Mouse (Mus musculus): ENCODE data around the gene Tmem190.
"Not testable (repeated sequence)": the region's sequence is repeated elsewhere in the genome, so short reads cannot be mapped to it uniquely, and the experiment has no call there.

Gene Tmem190

GRCm38 (mm10) chr7:4776861-4777830 lies 5.6 kb upstream of the Tmem190 start:
- DNase-seq: peak; percentile 46 to 47

DNA sequence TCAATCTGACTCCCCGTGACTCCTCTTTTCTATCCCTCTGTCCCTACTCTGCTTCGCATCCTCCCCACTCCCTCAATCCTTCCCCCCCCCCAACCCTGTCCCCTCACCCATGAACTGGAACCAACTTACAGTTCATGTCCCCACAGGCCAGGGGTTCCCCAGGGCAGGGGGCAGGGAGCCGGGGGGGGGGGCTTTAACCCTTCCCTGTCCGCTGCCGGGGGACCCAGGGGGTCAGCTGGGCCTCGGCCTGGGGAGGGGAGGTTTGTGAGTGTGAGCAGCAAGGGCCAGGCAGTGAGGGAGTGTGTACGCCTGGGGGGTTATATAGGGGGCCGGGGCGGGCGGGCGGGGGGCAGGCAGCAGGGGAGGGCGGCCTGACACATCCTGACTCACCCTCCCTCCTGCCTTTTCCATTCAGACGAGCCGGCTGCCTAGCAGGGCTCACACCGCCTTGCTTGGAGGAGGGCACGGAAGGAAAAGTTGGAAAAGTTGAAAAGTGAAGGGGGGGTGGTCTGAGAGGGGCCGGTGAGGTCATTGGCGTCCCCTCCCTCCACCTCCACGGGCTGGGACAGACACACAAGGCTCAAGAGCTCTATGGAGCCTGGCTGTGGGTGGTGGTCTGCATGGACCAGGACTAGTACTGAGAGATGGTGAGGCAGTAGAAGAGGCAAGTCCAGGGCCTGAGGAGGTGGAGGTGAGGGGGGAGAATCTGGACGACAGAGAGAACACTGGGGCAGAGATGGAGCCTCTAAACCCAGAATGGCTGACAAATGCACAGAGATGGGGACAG lies 4.7 kb upstream of the Tmem190 start:
- DNase-seq: no peak

GRCm38 (mm10) chr7:4779921-4780320 lies 2.8 kb upstream of the Tmem190 start:
- DNase-seq: no peak

GRCm38 (mm10) chr7:4782130-4782529 lies 607 bp upstream of the Tmem190 start:
- DNase-seq: no peak

DNA sequence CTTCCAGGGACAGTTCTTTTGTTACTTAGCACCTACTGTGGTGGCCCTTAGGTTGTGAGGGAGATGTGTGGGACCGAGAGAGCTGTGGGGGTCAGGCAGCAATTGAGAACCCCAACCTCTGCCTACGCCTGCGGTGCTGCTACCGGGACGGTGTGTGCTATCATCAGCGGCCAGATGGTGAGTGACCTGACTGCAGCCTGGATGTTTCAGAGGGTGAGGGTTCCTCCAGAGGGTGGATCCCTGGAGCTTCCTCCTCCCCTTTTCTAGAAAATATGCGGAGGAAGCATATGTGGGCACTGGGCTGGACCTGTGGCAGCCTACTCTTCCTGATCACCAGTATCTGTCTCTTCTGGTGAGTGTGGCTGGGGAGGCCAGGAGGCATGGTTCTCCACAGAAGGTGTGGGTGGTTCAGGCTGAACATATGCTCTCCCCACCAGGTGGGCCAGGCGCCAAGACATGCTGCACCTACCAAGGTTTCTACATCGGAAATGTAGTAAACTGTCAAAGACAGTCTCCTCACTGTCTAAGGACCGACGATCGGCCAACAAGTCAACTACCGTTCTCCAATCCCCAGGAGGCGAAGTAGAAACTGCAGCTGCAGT lies 1.0 kb downstream of the Tmem190 start:
- DNase-seq: no peak

- peak; percentile 51 to 62 for DNase-seq
Measured at GRCm38 (mm10) chr7:4788499-4789435, 6.0 kb downstream of the Tmem190 start.

DNA sequence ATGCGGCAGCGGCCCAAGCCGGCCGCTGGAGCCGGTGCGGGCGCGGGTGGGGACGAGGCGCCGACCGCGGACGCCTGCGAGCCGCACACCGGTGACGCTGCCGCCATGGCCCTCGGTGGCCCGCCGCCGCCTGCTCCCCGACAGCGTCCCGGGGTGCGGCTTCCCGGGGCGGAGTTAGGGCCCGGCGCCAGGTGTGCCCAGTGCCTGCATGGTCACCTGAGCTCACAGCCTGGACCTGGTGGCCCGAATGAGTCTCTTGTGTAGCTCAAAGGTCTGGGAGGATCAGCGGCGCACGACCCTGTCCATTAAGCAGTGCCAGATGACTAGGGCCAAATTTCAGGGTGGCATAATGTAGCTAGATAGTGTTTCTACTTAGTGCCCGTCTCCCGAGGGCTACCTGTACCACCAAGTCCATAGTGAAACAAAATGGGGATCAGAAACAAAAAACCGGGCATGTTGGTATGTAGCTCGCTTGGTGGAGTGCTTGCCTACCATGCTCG lies 6.7 kb downstream of the Tmem190 start, which contains the start of gene Tmem238:
Gene Tmem238 (minus strand): TSS at position 221 of the 500 bp plus-strand sequence.
- peak; percentile 32 to 56 for DNase-seq

DNA sequence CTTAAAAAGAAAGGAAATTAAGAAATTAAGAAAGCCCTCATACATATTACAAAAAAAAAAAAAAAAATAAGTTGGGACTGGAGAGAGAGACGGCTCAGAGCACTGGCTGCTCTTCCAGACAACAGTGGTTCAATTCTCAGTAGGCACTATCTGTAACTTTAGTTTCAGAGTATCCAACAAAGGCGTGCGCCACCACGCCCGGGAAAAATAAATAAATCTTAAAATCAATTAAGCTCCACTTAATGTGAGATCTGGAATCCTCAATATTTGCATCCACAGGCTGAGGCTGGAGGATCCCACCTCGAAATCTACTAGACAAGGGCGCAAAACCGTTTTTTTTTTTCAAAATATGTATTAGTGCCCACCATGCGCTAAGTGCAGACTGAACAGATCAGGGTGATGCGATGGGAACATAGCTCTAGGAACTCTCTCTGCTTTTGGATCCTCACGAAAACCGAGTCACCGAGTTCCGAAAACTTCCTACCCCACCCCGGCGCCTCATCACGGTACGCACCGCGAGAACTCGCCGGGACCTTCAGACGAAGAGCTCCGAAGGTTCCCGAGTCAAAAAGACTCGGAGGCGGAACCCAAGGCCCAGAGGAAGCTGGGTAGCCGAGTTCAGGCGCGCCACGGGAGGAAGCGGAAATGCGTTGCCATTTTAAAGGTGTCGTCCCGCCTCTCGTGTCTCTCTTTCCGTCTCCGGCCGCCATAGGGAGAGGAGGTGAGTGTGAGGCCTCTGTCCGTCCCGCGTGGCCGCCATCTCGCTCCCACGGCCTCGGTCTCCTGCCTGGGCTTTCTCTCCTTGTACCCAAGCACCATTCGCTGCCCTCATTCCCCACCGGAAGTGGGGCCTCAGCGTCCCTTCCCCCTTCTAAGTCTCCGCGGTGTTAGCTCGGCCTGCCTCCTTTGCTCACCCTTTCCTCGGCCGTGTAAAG lies 9.8 kb downstream of the Tmem190 start, which contains the start of gene Rpl28:
Gene Rpl28 (plus strand): TSS at position 597 of the 935 bp plus-strand sequence.
- peak; percentile 91 to 93 for DNase-seq

DNA sequence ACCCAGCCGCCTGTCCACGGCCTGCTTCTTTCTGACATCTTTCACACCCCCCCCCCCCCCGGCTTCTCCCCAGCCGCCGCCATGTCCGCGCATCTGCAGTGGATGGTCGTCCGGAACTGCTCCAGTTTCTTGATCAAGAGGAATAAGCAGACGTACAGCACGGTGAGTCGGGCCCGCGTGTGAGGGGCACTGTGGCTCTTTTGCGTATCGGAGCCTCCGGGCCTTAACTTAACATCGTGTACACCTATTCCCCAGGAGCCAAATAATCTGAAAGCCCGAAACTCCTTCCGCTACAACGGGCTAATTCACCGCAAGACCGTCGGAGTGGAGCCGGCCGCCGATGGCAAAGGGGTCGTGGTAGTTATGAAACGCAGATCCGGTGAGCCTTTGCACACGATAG lies 10.5 kb downstream of the Tmem190 start:
- peak; percentile 23 to 27 for DNase-seq

DNA sequence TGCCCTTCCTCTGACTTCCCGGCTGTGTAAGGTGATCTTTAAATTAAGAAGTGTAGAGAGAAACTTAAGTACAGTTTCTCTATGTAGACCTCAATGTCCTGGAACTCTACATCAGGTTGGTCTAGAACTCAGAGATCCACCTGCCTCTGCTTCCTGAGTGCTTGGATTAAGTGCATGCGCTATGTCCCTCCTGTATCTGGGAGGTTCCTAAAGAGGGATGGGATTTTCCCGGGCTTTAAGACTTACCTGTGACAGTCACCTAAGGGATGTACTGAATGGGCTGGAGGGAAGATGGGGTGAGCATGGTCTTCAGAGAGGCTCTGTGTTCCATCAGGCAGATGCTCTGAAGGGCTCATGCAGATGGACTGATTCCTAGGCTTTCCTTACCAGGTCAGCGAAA lies 10.9 kb downstream of the Tmem190 start:
- no peak for DNase-seq

DNA sequence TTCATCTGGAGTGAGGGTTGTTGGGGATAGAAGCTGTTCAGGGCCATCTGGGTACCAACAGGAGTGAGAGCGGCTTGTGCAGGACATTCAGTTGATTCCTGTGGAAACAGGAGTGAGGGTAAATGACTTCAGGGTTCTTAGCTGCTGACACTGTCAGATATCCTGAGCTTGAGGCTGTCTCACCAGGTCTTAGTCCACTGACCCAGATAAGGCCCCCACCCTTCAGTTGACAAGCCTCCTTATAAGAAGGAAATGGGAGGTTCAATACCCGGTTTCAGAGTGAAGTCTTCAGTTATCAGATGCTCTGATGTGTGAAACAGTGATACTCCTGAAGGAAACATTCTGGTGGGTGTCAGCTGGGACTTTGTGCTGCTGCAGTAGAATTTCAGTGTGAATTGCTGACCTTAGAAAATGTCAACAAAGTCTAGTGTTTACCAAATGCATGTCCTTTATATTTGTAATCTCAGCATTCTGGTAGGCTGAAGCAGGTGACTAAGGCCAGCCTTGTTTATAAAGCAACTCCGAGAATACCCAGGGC lies 12.0 kb downstream of the Tmem190 start:
- DNase-seq: no peak

DNA sequence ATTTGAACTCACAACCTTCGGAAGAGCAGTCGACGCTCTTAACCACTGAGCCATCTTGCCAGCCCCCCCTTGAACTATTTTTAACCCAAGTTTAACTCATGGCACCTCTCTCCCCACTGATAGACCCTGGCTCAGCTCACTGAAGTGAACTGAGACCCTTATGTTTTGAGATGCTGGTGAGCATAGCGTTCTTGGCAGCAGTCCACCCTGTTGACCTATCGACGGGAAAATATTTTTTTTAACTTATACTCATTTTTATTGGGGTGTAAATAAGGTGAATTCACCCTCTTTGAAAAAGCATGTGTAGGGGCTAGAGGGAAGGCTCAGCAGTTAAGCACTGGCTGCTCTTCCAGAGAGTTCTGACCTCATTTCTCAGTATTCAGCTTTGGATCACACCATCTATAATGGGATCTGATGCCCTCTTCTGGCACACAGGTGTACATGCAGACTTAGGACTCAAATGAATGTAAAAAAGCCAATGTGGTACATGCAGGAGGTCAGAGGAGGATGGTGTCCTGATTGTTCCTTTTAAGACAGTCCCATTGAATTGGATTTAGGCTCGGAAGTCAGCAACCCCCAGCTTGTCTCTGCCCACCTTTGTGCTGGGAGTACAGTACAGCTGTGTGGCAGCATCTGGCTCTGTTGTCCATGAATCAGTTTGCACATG lies 13.2 kb downstream of the Tmem190 start:
- DNase-seq: peak; percentile 49 to 51

GRCm38 (mm10) chr7:4802247-4802646 lies 19.5 kb downstream of the Tmem190 start:
- DNase-seq: no peak

DNA sequence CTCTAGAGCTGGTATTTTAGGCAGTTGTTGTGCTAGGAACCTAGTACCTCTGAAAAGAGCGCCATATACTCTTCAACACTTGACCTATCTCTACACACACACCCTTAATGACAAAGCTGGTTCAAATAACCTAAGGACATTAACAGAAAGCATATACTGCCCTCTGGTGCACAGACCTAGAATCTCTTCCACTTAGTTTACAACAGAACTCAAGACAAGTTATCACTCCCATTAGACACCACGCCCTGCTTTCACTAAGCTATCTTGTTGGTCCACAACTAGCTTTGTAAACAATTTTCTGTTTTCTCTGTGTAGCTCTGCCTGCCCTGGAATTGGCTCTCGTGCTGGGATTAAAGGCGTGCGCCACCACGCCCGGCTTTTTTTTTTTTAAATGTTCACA lies 24.0 kb downstream of the Tmem190 start:
- DNase-seq: peak; percentile 55 to 62

DNA sequence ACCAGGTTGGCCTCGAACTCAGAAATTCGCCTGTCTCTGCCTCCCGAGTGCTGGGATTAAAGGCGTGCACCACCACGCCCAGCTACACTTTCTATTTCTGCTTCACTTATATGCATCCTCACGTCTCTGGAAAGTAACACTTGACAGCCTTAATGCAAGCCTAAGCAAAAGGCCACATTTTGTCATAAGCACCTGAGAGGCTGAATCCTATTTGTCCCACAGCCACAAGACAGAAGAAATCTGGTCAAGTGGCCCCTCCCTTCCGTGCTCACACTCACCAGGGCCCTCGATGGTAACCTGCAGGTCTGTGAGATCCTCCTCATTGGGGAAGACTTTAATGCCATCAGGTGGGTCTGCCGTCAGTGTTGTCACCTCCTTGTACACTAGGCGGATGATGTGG lies 28.4 kb downstream of the Tmem190 start:
- not testable (repeated sequence) for DNase-seq

DNA sequence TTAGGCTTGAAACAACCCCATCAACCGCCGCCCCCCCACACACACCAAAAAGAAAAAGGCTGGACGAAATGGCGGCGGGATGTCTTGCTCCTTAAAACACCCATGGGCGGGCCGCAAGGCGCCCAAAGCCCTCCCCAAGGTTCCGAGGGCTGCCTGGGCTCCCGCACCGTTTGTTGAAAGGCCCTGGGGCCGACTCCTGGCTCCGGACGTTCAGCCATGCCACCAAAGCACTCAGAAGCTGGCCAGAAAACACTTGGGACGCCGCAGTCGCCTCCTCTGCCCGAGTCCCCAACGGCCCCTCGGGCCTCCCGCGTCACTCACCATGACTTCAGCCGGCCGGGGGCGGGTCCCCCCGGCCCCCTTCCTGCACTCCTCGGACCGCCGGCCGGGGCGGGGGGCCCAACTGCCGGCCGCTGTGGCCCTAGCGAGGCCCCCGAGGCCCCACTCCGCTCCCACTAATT lies 29.1 kb downstream of the Tmem190 start:
- DNase-seq: no peak

DNA sequence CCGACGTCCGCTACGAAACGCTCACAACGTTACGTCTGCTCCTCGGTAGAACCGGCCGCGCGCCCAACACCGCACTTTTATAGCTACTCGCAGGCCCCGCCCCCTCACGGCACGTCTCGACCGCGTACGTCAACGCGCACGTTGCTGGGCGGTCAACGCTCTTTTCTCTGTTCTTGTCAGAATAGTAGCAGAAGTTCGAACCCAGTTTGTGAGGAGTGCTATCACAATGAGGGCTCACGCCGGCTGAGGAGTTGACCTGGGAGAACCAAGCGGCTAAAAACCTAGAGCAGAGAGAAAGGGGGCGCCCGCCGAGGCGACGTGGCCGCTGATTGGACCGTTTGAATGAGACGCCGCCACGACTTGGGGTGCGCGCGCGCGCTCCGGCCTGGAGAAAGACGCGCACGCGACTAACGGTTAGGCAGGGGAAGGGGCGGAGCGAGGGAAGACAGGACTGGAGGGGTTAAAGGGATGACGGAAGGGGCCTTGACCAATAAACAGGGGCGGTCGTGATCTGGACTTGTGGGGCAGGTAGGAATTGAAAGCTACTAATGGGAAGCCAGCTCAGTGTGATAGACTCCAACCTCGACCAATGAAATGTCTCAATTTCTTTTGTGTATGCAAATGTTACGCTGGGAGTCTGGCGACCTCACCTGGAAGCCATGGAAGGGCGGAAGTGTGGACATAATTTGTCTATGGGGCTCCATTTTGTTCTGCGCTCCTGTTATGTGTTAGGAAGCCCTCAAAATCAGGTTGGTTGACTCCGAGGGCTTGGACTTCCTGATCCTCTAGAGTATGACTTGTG lies 29.8 kb downstream of the Tmem190 start, which contains the start of gene Ube2s:
Gene Ube2s (minus strand): TSS at position 288 of the 802 bp plus-strand sequence.
- peak; percentile 98 for DNase-seq

- DNase-seq: peak in 1 of 2 experiments; percentile 6
Measured at GRCm38 (mm10) chr7:4813105-4813791, 30.5 kb downstream of the Tmem190 start.
